Mouse (Mus musculus): Measurements from ENCODE around the gene Agbl3.

The Agbl3 gene

GRCm38 (mm10) chr6:34797887-34798286 lies 17.7 kb downstream of the Agbl3 start:
- DNase-seq, result peak in 1 of 2 experiments; percentile 20

GRCm38 (mm10) chr6:34805582-34805981 lies 25.4 kb downstream of the Agbl3 start:
- no peak for DNase-seq

GRCm38 (mm10) chr6:34810651-34811050 lies 30.4 kb downstream of the Agbl3 start:
- DNase-seq, result no peak

- no peak for DNase-seq
Observed at GRCm38 (mm10) chr6:34824406-34824805, 44.2 kb downstream of the Agbl3 start.

GRCm38 (mm10) chr6:34832352-34832751 lies 52.1 kb downstream of the Agbl3 start:
- no peak for DNase-seq

GRCm38 (mm10) chr6:34861546-34862053 lies 81.4 kb downstream of the Agbl3 start:
- DNase-seq, result no peak

- no peak for DNase-seq
Observed at GRCm38 (mm10) chr6:34862381-34862780, 82.1 kb downstream of the Agbl3 start.

- DNase-seq, result peak; percentile 55 to 58
Observed at GRCm38 (mm10) chr6:34862791-34863403, 82.7 kb downstream of the Agbl3 start, which contains the start of gene Tmem140. Gene Tmem140 (plus strand): TSS chr6:34863146.

GRCm38 (mm10) chr6:34863786-34864514 lies 83.7 kb downstream of the Agbl3 start:
- DNase-seq, result no peak

GRCm38 (mm10) chr6:34865213-34865612 lies 85.0 kb downstream of the Agbl3 start:
- no peak for DNase-seq

GRCm38 (mm10) chr6:34865711-34866593 lies 85.7 kb downstream of the Agbl3 start:
- DNase-seq, result peak; percentile 63 to 82

GRCm38 (mm10) chr6:34866786-34867185 lies 86.6 kb downstream of the Agbl3 start:
- DNase-seq, result no peak

GRCm38 (mm10) chr6:34867301-34867994 lies 87.2 kb downstream of the Agbl3 start:
- no peak for DNase-seq

- DNase-seq, result no peak
Observed at GRCm38 (mm10) chr6:34867995-34868350, 87.7 kb downstream of the Agbl3 start.

GRCm38 (mm10) chr6:34868507-34869217 lies 88.4 kb downstream of the Agbl3 start:
- peak in 1 of 2 experiments; percentile 55 for DNase-seq

GRCm38 (mm10) chr6:34869225-34869915 lies 89.1 kb downstream of the Agbl3 start:
- DNase-seq, result peak in 1 of 2 experiments; percentile 52

- DNase-seq, result no peak
Observed at GRCm38 (mm10) chr6:34870136-34870535, 89.9 kb downstream of the Agbl3 start.

- DNase-seq, result no peak
Observed at GRCm38 (mm10) chr6:34870724-34871123, 90.5 kb downstream of the Agbl3 start.

GRCm38 (mm10) chr6:34871929-34872328 lies 91.7 kb downstream of the Agbl3 start:
- no peak for DNase-seq

GRCm38 (mm10) chr6:34872871-34873270 lies 92.6 kb downstream of the Agbl3 start:
- no peak for DNase-seq
